Mouse (Mus musculus) embryonic facial prominence, embryonic 10.5 days (tissue): ENCODE measurements around the gene Vwa1. TPM values are rescaled to one million over a fixed set of nuclear protein-coding genes. Genes with fewer than 3 reads are reported as not detected.

Experiments
- DNase-seq: peaks from one replicate; pipeline ENCODE4 v3.0.0-alpha.2; 2017; ENCODE audit warnings: low spot score
- H3K27ac ChIP-seq: fragments of 300-500 bp; sonication (generic); replicated peaks from 2 replicates; pipeline ENCODE4 v1.5.1; 2016; ENCODE audit warnings: mild to moderate bottlenecking
- H3K27me3 ChIP-seq: fragments of 300-500 bp; sonication (generic); replicated peaks from 2 replicates; pipeline ENCODE4 v1.6.1; 2016; ENCODE audit warnings: low read depth, mild to moderate bottlenecking; ENCODE audit not compliant: poor library complexity, severe bottlenecking
- H3K36me3 ChIP-seq: fragments of 300-500 bp; sonication (generic); replicated peaks from 2 replicates; pipeline ENCODE4 v1.6.1; 2016; ENCODE audit warnings: mild to moderate bottlenecking, moderate library complexity
- H3K4me1 ChIP-seq: fragments of 300-500 bp; sonication (generic); 2 replicates; pipeline ENCODE4 v1.6.1; 2016
- H3K4me3 ChIP-seq: fragments of 300-500 bp; sonication (generic); 2 replicates; pipeline ENCODE4 v1.5.1; 2016; ENCODE audit warnings: mild to moderate bottlenecking, moderate library complexity
- H3K9me3 ChIP-seq: fragments of 300-500 bp; sonication (generic); 2 replicates; pipeline ENCODE4 v1.6.1; 2016; ENCODE audit warnings: mild to moderate bottlenecking
- WGBS: fragments of 180-500 bp; shearing (Covaris S2); methylation state at CpG from one replicate; pipeline ENCODE4 v1.1.7; 2016; 5-methylcytosine and 5-hydroxymethylcytosine counted together
- polyA plus RNA-seq: library from polyadenylated mRNA; unstranded; fragments of >200 nt; fragmentation: Nextera tagmentation; extraction: Ambion mirVana; gene quantifications from 2 replicates; pipeline ENCODE4 v1.2.1, GENCODE M21; 2016

Vwa1 gene
- 8.6 and 9.3 TPM in 2 replicates for polyA plus RNA-seq

GRCm38 (mm10) chr4:155774280-155774754 is at the start of gene Vwa1:
Gene Vwa1 (minus strand): TSS chr4:155774698.
- H3K4me3 ChIP-seq: peak within 1 kb of the TSS; percentile 55
- H3K36me3 ChIP-seq: 0 out of 2 replicates have a peak, but pooled peaks cover 3% of the 10 kb centered on the region
- peak within 1 kb of the TSS; percentile 59 for H3K27ac ChIP-seq
- H3K9me3 ChIP-seq: no peaks in the 10 kb centered on the region
- H3K4me1 ChIP-seq: peaks cover 60% of the 10 kb centered on the region
- DNase-seq: peak; percentile 92
- WGBS: 1% methylated on average over 35 of the region's 35 CpGs
- peaks cover 55% of the 10 kb centered on the region for H3K27me3 ChIP-seq

- Histone ChIP-seq H3K27me3 (no peaks in the 10 kb centered on the region), H3K4me3 (no peak overlapping the region), H3K36me3 (peaks cover 100% of the 10 kb centered on the region), H3K27ac (no peak overlapping the region), H3K9me3 (no peaks in the 10 kb centered on the region), H3K4me1 (no peaks in the 10 kb centered on the region)
- 97% methylated on average over 16 of the region's 16 CpGs for WGBS
- DNase-seq: no peak
Observed at GRCm38 (mm10) chr4:155823443-155823842, 48.9 kb upstream of the Vwa1 start.

GRCm38 (mm10) chr4:155821025-155821424 is 46.5 kb upstream of the Vwa1 start:
- no peak overlapping the region for H3K27ac ChIP-seq
- H3K9me3 ChIP-seq: no peaks in the 10 kb centered on the region
- H3K36me3 ChIP-seq: peaks cover 100% of the 10 kb centered on the region
- WGBS: 81% methylated on average over 7 of the region's 7 CpGs
- no peaks in the 10 kb centered on the region for H3K4me1 ChIP-seq
- DNase-seq: peak; percentile 32
- H3K4me3 ChIP-seq: no peak overlapping the region
- H3K27me3 ChIP-seq: no peaks in the 10 kb centered on the region

- WGBS: 87% methylated on average over 4 of the region's 4 CpGs
- no peaks in the 10 kb centered on the region for H3K9me3 ChIP-seq
- H3K4me1 ChIP-seq: peaks cover 14% of the 10 kb centered on the region
- no peaks in the 10 kb centered on the region for H3K27me3 ChIP-seq
- H3K4me3 ChIP-seq: no peak overlapping the region
- no peak for DNase-seq
- H3K36me3 ChIP-seq: peaks cover 95% of the 10 kb centered on the region
- H3K27ac ChIP-seq: no peak overlapping the region
Observed at GRCm38 (mm10) chr4:155817533-155817932, 43.0 kb upstream of the Vwa1 start.

- H3K36me3 ChIP-seq: peaks cover 86% of the 10 kb centered on the region
- peak overlapping the region; percentile 98 for H3K27ac ChIP-seq
- DNase-seq: peak; percentile 54
- no peaks in the 10 kb centered on the region for H3K9me3 ChIP-seq
- under 1% methylated on average over 49 of the region's 49 CpGs for WGBS
- H3K4me1 ChIP-seq: peaks cover 23% of the 10 kb centered on the region
- H3K4me3 ChIP-seq: peak overlapping the region; percentile 100
- H3K27me3 ChIP-seq: no peaks in the 10 kb centered on the region
Observed at GRCm38 (mm10) chr4:155812665-155813181, 38.2 kb upstream of the Vwa1 start.

- peak within 1 kb of the TSS; percentile 98 for H3K27ac ChIP-seq
- peak; percentile 98 for DNase-seq
- H3K4me1 ChIP-seq: peaks cover 23% of the 10 kb centered on the region
- WGBS: under 1% methylated on average over 60 of the region's 60 CpGs
- H3K9me3 ChIP-seq: no peaks in the 10 kb centered on the region
- no peaks in the 10 kb centered on the region for H3K27me3 ChIP-seq
- H3K36me3 ChIP-seq: peaks cover 86% of the 10 kb centered on the region
- H3K4me3 ChIP-seq: peak within 1 kb of the TSS; percentile 100
Observed at GRCm38 (mm10) chr4:155811929-155812664, 37.6 kb upstream of the Vwa1 start, which contains the start of gene Ccnl2. Gene Ccnl2 (plus strand): TSS chr4:155812489.

GRCm38 (mm10) chr4:155807841-155808240 is 33.3 kb upstream of the Vwa1 start:
- Histone ChIP-seq H3K27ac (no peak overlapping the region), H3K4me3 (no peak overlapping the region), H3K36me3 (peaks cover 68% of the 10 kb centered on the region), H3K9me3 (no peaks in the 10 kb centered on the region), H3K27me3 (no peaks in the 10 kb centered on the region), H3K4me1 (peaks cover 26% of the 10 kb centered on the region)
- no peak for DNase-seq
- WGBS: 85% methylated on average over 3 of the region's 3 CpGs

- DNase-seq: peak; percentile 97
- Histone ChIP-seq H3K36me3 (peaks cover 36% of the 10 kb centered on the region), H3K4me1 (peaks cover 18% of the 10 kb centered on the region), H3K9me3 (no peaks in the 10 kb centered on the region), H3K4me3 (peak overlapping the region; percentile 98), H3K27ac (peak overlapping the region; percentile 87), H3K27me3 (no peaks in the 10 kb centered on the region)
- under 1% methylated on average over 58 of the region's 58 CpGs for WGBS
Observed at GRCm38 (mm10) chr4:155803340-155804041, 29.0 kb upstream of the Vwa1 start.

GRCm38 (mm10) chr4:155802741-155803339 is 28.3 kb upstream of the Vwa1 start, which contains the start of gene Mrpl20:
Gene Mrpl20 (plus strand): TSS chr4:155802878.
- H3K4me1 ChIP-seq: peaks cover 18% of the 10 kb centered on the region
- peak within 1 kb of the TSS; percentile 87 for H3K27ac ChIP-seq
- WGBS: 9% methylated on average over 12 of the region's 12 CpGs
- H3K36me3 ChIP-seq: peaks cover 30% of the 10 kb centered on the region
- DNase-seq: peak; percentile 29
- no peaks in the 10 kb centered on the region for H3K9me3 ChIP-seq
- peak within 1 kb of the TSS; percentile 98 for H3K4me3 ChIP-seq
- no peaks in the 10 kb centered on the region for H3K27me3 ChIP-seq

- H3K27me3 ChIP-seq: no peaks in the 10 kb centered on the region
- 96% methylated on average over 1 of the region's 1 CpGs for WGBS
- H3K4me1 ChIP-seq: peaks cover 18% of the 10 kb centered on the region
- peaks cover 22% of the 10 kb centered on the region for H3K36me3 ChIP-seq
- no peak overlapping the region for H3K4me3 ChIP-seq
- DNase-seq: no peak
- no peak overlapping the region for H3K27ac ChIP-seq
- H3K9me3 ChIP-seq: no peaks in the 10 kb centered on the region
Observed at GRCm38 (mm10) chr4:155802075-155802474, 27.6 kb upstream of the Vwa1 start.

GRCm38 (mm10) chr4:155793730-155794129 is 19.2 kb upstream of the Vwa1 start:
- no peaks in the 10 kb centered on the region for H3K4me1 ChIP-seq
- H3K9me3 ChIP-seq: no peaks in the 10 kb centered on the region
- whole genome bisulfite sequencing: 85% methylated on average over 2 of the region's 2 CpGs
- no peak overlapping the region for H3K4me3 ChIP-seq
- no peak for DNase-seq
- H3K36me3 ChIP-seq: no peaks in the 10 kb centered on the region
- H3K27me3 ChIP-seq: peaks cover 11% of the 10 kb centered on the region; the same call in 1 of the 2 replicates
- no peak overlapping the region for H3K27ac ChIP-seq
